Mouse (Mus musculus) left cerebral cortex, postnatal 14 days (tissue): ENCODE results near the gene Cep152. TPM values are rescaled to one million over a fixed set of nuclear protein-coding genes. Genes with fewer than 3 reads are reported as not detected.
A peak's percentile ranks its signal among the peaks of the same experiment; 100 is the strongest.

Source experiments
- DNase-seq, 2 experiments: peaks; one replicate each; pipeline ENCODE4 v3.0.0; 2021 to 2022; ENCODE audit warnings: low spot score in 2 of 2, mixed read lengths in 1 of 2
- intact Hi-C: fragments of 180-260 bp; cut with DNase I; formaldehyde crosslinking; loops from one replicate; pipeline ENCODE4 v1.15.1; 2025
- total RNA-seq, 2 experiments: library from RNA; stranded (reverse); gene quantifications; 2 replicates each; pipeline ENCODE4 v1.2.3; 2021

Cep152 gene
- total RNA-seq, 2 experiments from 2014 or later, result 1.7 to 2.2 TPM

- intact Hi-C loops, result no loop called here
- no peak for DNase-seq
Measured at GRCm38 (mm10) chr2:125637331-125637730, 12.4 kb upstream of the Cep152 start.

GRCm38 (mm10) chr2:125630010-125630409 is 5.1 kb upstream of the Cep152 start:
- intact Hi-C loops, result no loop called here

GRCm38 (mm10) chr2:125628487-125628886 is 3.6 kb upstream of the Cep152 start:
- intact Hi-C loops, result no loop called here
- DNase-seq, result no peak

More at GRCm38 (mm10) chr2:125630010-125630409, 5.1 kb upstream of the Cep152 start:
- DNase-seq, result no peak

GRCm38 (mm10) chr2:125626536-125626935 is 1.6 kb upstream of the Cep152 start:
- intact Hi-C loops, result no loop called here
- DNase-seq, result no peak

GRCm38 (mm10) chr2:125624127-125624685 is 707 bp downstream of the Cep152 start:
- intact Hi-C loops, result no loop called here
- DNase-seq, result no peak

GRCm38 (mm10) chr2:125623211-125623610 is 1.7 kb downstream of the Cep152 start:
- no peak for DNase-seq
- intact Hi-C loops, result no loop called here

- intact Hi-C loops, result no loop called here
Measured at GRCm38 (mm10) chr2:125620213-125620907, 4.6 kb downstream of the Cep152 start.

GRCm38 (mm10) chr2:125615858-125616424 is 9.0 kb downstream of the Cep152 start:
- intact Hi-C loops, result no loop called here
- DNase-seq, result no peak

More at GRCm38 (mm10) chr2:125620213-125620907, 4.6 kb downstream of the Cep152 start:
- no peak for DNase-seq

GRCm38 (mm10) chr2:125615440-125615839 is 9.5 kb downstream of the Cep152 start:
- intact Hi-C loops, result no loop called here
- no peak for DNase-seq

- peak in 1 of 2 experiments; percentile 16 for DNase-seq
- intact Hi-C loops, result no loop called here
Measured at GRCm38 (mm10) chr2:125606220-125606845, 18.6 kb downstream of the Cep152 start.

GRCm38 (mm10) chr2:125604646-125605045 is 20.3 kb downstream of the Cep152 start:
- intact Hi-C loops, result loop anchor here (5.0 kb wide), 1 partner anchor 97 kb away; the partner anchor contains the start of genes Fbn1 and Gm9913
- DNase-seq, result peak; percentile 73 to 77

- intact Hi-C loops, result loop anchor here (5.0 kb wide), 1 partner anchor 96 kb away; the partner anchor contains the start of genes Fbn1 and Gm9913
- no peak for DNase-seq
Measured at GRCm38 (mm10) chr2:125602970-125603369, 21.9 kb downstream of the Cep152 start.

- DNase-seq, result no peak
- intact Hi-C loops, result loop anchor here (10.0 kb wide), 1 partner anchor 264 kb away; no protein-coding TSS in a partner anchor
Measured at GRCm38 (mm10) chr2:125598958-125599357, 26.0 kb downstream of the Cep152 start.

GRCm38 (mm10) chr2:125598251-125598650 is 26.7 kb downstream of the Cep152 start:
- no peak for DNase-seq
- intact Hi-C loops, result loop anchor here (10.0 kb wide), 1 partner anchor 263 kb away; no protein-coding TSS in a partner anchor

GRCm38 (mm10) chr2:125594786-125595185 is 30.1 kb downstream of the Cep152 start:
- no peak for DNase-seq
- intact Hi-C loops, result loop anchor here (10.0 kb wide), 1 partner anchor 260 kb away; no protein-coding TSS in a partner anchor

GRCm38 (mm10) chr2:125594072-125594471 is 30.8 kb downstream of the Cep152 start:
- DNase-seq, result no peak
- intact Hi-C loops, result loop anchor here (10.0 kb wide), 1 partner anchor 259 kb away; no protein-coding TSS in a partner anchor

- intact Hi-C loops, result loop anchor here (10.0 kb wide), 1 partner anchor 257 kb away; no protein-coding TSS in a partner anchor
- no peak for DNase-seq
Measured at GRCm38 (mm10) chr2:125591895-125592294, 33.0 kb downstream of the Cep152 start.

- no peak for DNase-seq
- intact Hi-C loops, result no loop called here
Measured at GRCm38 (mm10) chr2:125589287-125589686, 35.6 kb downstream of the Cep152 start.

GRCm38 (mm10) chr2:125581081-125581480 is 43.8 kb downstream of the Cep152 start:
- intact Hi-C loops, result no loop called here
- no peak for DNase-seq

GRCm38 (mm10) chr2:125577670-125578069 is 47.2 kb downstream of the Cep152 start:
- DNase-seq, result no peak
- intact Hi-C loops, result no loop called here
